Mouse (Mus musculus) CH12.LX (cell line): ENCODE results near the gene Madd.

Experiments
- MYC ChIP-seq: IDR thresholded peaks from 2 replicates; pipeline ENCODE4 v1.6.1; 2011; ENCODE audit warnings: low read depth, mild to moderate bottlenecking, improper control_type of control experiment, low read length
- NRF1 ChIP-seq: IDR thresholded peaks from 2 replicates; pipeline ENCODE4 v1.6.1; 2014; ENCODE audit warnings: low read depth, mild to moderate bottlenecking, inconsistent platforms, low read length, improper control_type of control experiment, moderate library complexity
- POLR2A ChIP-seq: IDR thresholded peaks from 2 replicates; pipeline ENCODE4 v1.6.1; 2011; ENCODE audit warnings: low read depth, mild to moderate bottlenecking, improper control_type of control experiment, low read length
- POLR2AphosphoS2 ChIP-seq: IDR thresholded peaks from 2 replicates; pipeline ENCODE4 v1.6.1; 2011; ENCODE audit warnings: low read depth, low read length, improper control_type of control experiment
- TCF12 ChIP-seq: IDR thresholded peaks from 2 replicates; pipeline ENCODE4 v1.6.1; 2014; ENCODE audit warnings: low read depth, mild to moderate bottlenecking, inconsistent platforms, low read length, improper control_type of control experiment

DNA sequence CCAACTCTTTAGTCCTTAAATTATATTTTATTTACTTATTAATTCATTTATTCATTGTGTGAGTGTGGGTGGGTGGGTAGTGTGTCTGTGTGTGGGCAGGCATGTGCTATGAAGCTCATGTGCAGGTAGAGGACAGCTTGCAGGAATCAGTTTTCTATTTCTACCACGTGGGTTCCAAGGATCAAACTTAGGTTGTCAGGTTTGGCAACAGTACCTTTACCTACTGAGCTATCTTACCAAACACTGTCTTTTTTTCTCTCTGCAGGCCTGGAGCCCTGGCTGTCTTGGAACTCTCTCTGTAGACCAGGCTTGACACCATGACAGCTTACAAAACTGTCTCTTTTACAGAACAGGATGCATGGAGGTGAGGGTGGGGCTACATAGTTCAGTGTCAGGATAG, 32.3 kb downstream of the Madd start:
- no peak for TF ChIP-seq MYC
- no peak for TF ChIP-seq POLR2AphosphoS2
- TF ChIP-seq POLR2A = no peak
- no peak for TF ChIP-seq NRF1
- no peak for TF ChIP-seq TCF12
